Mouse (Mus musculus): ENCODE results near the gene Gm49388. TPM values are rescaled to one million over a fixed set of nuclear protein-coding genes. Genes with fewer than 3 reads are reported as not detected.

The Gm49388 gene
- polyA plus RNA-seq, 1 experiment from 2014 or later, result not detected

DNA sequence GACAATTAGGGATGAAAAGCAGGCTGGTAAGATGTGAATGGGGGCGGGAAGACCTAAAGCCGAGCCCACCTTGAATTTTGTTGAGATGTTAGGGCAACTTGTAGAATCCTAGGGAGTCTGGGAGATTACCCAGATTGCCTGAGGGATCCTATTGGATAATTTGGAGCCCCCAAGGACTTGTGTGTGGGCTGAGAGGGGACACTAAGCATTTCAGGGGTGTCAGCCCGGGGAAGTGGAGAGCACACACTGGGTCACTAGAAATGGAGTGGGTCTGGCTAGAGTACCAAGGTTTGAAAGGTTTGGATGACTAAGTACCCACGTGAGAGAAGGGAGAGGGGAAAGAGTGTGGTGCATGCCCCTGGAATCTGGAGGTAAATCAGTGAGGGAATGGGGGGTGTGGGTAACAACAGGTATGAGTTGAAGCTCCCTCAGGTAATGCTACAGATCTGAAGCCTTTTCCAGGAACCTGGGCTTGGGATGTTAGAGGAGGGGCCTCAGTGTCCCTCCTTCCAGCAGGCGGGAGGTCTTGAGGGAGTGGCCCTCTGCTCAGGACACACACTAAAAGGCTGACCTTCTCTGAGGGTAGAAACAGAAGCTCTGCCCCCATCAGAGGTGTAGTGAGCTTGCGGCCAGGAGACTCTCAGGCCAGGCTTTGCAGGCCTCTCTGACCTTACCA, 37.7 kb upstream of the Gm49388 start:
- no peaks in the 10 kb centered on the region; the same call in 1 of the 2 replicates for H3K36me3 ChIP-seq (ENCODE audit: insufficient read depth, low read length)
- no peak overlapping the region for H3K9ac ChIP-seq (replicated peaks; ENCODE audit: low read depth)
- H3K4me2 ChIP-seq (replicated peaks; ENCODE audit: low read depth, low read length), result peak overlapping the region; percentile 98; the same call in 1 of the 2 replicates
- ATAC-seq (no peak), DNase-seq (ENCODE audit: low spot score) (no peak)
- H3K4me1 ChIP-seq (ENCODE audit: insufficient read depth, low read depth, low read length), result no peaks in the 10 kb centered on the region
- TF ChIP-seq EP300 (IDR thresholded peaks at IDR 0.05), result no peak
- no peak for TF ChIP-seq CTCF (IDR thresholded peaks at IDR 0.05)
- peak overlapping the region; percentile 59; the same call in 1 of the 2 replicates for H3K4me3 ChIP-seq (ENCODE audit: low read depth, low read length)
- H3K9me3 ChIP-seq (ENCODE audit: low read length), result no peaks in the 10 kb centered on the region
- no peak overlapping the region for H3K27ac ChIP-seq (ENCODE audit: low read length)
- no peaks in the 10 kb centered on the region for H3K27me3 ChIP-seq (replicated peaks; ENCODE audit: insufficient read depth, low read length)
- 33% methylated on average over 6 of the region's 6 CpGs for WGBS

DNA sequence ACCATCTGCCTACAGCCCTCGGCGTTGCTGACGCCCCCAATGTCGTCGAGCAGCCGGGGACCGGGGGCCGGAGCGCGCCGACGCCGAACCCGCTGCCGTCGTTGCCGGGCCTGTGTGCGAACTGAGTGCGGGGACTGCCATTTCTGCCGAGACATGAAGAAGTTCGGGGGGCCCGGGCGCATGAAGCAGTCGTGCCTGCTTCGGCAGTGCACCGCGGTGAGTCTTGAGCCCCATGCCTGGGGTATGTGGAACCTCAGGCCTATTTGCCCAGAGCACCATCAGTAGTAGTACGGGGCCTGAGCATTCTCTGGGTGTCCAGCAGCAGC, 37.2 kb upstream of the Gm49388 start:
- WGBS, result 93% methylated on average over 28 of the region's 28 CpGs
- no peak overlapping the region for H3K27ac ChIP-seq (ENCODE audit: low read length)
- no peak for DNase-seq (ENCODE audit: low spot score)
- H3K9me3 ChIP-seq (ENCODE audit: low read length), result no peaks in the 10 kb centered on the region
- no peak for TF ChIP-seq CTCF (IDR thresholded peaks at IDR 0.05)
- TF ChIP-seq EP300 (IDR thresholded peaks at IDR 0.05), result no peak
- no peak for ATAC-seq
- no peaks in the 10 kb centered on the region; the same call in 1 of the 2 replicates for H3K36me3 ChIP-seq (ENCODE audit: insufficient read depth, low read length)
- no peak overlapping the region for H3K9ac ChIP-seq (replicated peaks; ENCODE audit: low read depth)
- H3K27me3 ChIP-seq (replicated peaks; ENCODE audit: insufficient read depth, low read length), result no peaks in the 10 kb centered on the region
- no peak overlapping the region for H3K4me2 ChIP-seq (replicated peaks; ENCODE audit: low read depth, low read length)
- H3K4me3 ChIP-seq (ENCODE audit: low read depth, low read length), result no peak overlapping the region
- H3K4me1 ChIP-seq (ENCODE audit: insufficient read depth, low read depth, low read length), result no peaks in the 10 kb centered on the region

DNA sequence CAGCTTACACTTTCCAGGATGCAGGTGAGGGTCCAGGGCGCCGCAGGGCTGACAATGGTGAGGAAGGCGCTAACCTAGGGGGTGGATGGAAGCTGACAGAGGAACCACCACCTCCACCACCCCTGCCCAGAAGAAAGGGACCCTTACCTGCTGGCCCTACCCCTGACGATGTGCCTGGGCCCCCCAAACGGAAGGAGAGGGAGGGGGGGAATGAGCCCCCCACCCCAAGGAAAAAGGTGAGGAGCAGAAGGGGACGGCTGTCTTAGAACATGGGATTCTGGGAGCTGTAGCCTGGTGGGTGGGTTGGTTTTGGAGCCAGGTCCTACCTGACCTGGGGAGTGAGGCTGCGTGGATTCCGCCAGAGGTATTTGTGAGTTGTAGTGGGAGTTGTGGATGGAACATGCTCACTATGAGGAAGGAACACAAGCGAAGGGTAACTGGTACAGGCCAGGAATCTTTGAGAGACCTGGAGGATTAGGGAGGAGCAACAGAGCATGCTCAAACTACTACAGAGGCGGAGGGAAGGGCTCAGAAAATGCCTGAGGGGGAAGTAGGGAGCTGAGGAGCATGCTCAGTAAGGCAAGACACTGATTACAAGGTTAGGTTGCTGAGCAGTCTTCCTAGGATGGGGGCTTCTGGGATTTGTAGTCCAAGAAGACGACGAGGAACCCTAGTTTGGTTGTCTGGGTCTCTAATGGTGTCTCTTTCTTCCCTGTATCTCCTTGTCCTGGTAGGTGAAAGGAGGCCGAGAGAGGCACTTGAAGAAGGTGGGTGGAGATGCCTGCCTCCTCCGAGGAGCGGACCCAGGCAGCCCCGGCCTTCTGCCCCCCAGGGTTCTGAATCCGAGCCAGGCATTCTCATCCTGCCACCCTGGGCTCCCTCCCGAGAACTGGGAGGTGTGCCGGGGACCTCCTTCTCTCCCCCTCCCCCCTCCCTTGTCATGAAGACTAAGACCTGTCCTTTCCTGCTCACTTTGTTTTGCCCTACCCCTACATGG, 35.0 kb upstream of the Gm49388 start:
- Histone ChIP-seq H3K36me3 (ENCODE audit: insufficient read depth, low read length) (no peaks in the 10 kb centered on the region; the same call in 1 of the 2 replicates), H3K27me3 (replicated peaks; ENCODE audit: insufficient read depth, low read length) (no peaks in the 10 kb centered on the region), H3K27ac (ENCODE audit: low read length) (no peak overlapping the region), H3K9me3 (ENCODE audit: low read length) (no peaks in the 10 kb centered on the region), H3K4me2 (replicated peaks; ENCODE audit: low read depth, low read length) (no peak overlapping the region), H3K9ac (replicated peaks; ENCODE audit: low read depth) (no peak overlapping the region), H3K4me1 (ENCODE audit: insufficient read depth, low read depth, low read length) (no peaks in the 10 kb centered on the region), H3K4me3 (ENCODE audit: low read depth, low read length) (no peak overlapping the region)
- ATAC-seq (no peak), DNase-seq (ENCODE audit: low spot score) (peak; percentile 84)
- 81% methylated on average over 17 of the region's 19 CpGs for WGBS
- no peak for TF ChIP-seq CTCF (IDR thresholded peaks at IDR 0.05)
- no peak for TF ChIP-seq EP300 (IDR thresholded peaks at IDR 0.05)

DNA sequence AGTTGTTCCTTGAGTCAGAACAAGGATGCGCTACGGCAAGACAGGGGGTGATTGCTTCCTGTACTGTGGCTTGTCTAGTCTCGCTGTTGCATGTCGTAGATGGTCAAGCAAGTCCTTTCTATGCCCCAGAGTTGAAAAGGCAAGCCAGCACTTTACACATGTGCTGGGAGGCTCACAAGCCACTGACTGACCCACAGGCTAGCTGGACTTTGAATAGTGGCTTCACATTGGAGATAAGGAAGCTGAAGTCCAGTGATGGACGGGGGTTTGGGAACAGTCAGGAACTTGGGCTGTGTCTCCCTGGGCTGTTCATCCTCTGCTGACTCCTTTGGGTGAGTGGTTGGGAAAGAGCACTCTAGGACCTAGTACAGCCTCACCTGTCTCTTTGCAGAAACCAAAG, 33.8 kb upstream of the Gm49388 start:
- WGBS, result 94% methylated on average over 5 of the region's 5 CpGs
- no peaks in the 10 kb centered on the region for H3K27me3 ChIP-seq (replicated peaks; ENCODE audit: insufficient read depth, low read length)
- TF ChIP-seq EP300 (IDR thresholded peaks at IDR 0.05), result no peak
- TF ChIP-seq CTCF (IDR thresholded peaks at IDR 0.05), result no peak

DNA sequence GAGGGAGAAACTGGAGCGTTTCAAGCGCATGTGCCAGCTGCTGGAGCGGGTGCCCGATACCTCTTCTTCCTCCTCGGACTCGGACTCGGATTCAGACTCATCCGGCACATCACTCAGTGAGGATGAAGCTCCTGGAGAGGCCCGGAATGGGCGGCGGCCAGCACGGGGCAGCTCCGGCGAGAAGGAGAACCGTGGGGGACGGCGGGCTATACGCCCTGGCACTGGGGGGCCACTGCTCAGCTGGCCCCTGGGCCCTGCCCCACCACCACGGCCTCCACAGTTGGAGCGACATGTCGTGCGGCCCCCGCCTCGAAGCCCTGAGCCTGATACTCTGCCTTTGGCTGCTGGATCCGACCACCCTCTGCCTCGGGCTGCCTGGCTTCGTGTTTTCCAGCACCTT, 33.3 kb upstream of the Gm49388 start:
- H3K9ac ChIP-seq (replicated peaks; ENCODE audit: low read depth), result no peak overlapping the region
- no peak for TF ChIP-seq EP300 (IDR thresholded peaks at IDR 0.05)
- no peak for TF ChIP-seq CTCF (IDR thresholded peaks at IDR 0.05)
- DNase-seq (ENCODE audit: low spot score) (no peak), ATAC-seq (no peak)
- H3K27ac ChIP-seq (ENCODE audit: low read length), result no peak overlapping the region
- no peaks in the 10 kb centered on the region for H3K27me3 ChIP-seq (replicated peaks; ENCODE audit: insufficient read depth, low read length)
- H3K4me1 ChIP-seq (ENCODE audit: insufficient read depth, low read depth, low read length), result no peaks in the 10 kb centered on the region
- H3K4me2 ChIP-seq (replicated peaks; ENCODE audit: low read depth, low read length), result no peak overlapping the region
- no peak overlapping the region for H3K4me3 ChIP-seq (ENCODE audit: low read depth, low read length)
- H3K36me3 ChIP-seq (ENCODE audit: insufficient read depth, low read length), result no peaks in the 10 kb centered on the region; the same call in 1 of the 2 replicates
- H3K9me3 ChIP-seq (ENCODE audit: low read length), result no peaks in the 10 kb centered on the region
- 92% methylated on average over 27 of the region's 27 CpGs for WGBS

More for the DNA sequence above, 33.8 kb upstream of the Gm49388 start:
- DNase-seq (ENCODE audit: low spot score), result no peak
- H3K36me3 ChIP-seq (ENCODE audit: insufficient read depth, low read length), result no peaks in the 10 kb centered on the region; the same call in 1 of the 2 replicates
- no peaks in the 10 kb centered on the region for H3K9me3 ChIP-seq (ENCODE audit: low read length)
- H3K4me2 ChIP-seq (replicated peaks; ENCODE audit: low read depth, low read length), result no peak overlapping the region
- no peak overlapping the region for H3K4me3 ChIP-seq (ENCODE audit: low read depth, low read length)
- ATAC-seq, result no peak
- no peaks in the 10 kb centered on the region for H3K4me1 ChIP-seq (ENCODE audit: insufficient read depth, low read depth, low read length)
- H3K27ac ChIP-seq (ENCODE audit: low read length), result no peak overlapping the region
- no peak overlapping the region for H3K9ac ChIP-seq (replicated peaks; ENCODE audit: low read depth)

DNA sequence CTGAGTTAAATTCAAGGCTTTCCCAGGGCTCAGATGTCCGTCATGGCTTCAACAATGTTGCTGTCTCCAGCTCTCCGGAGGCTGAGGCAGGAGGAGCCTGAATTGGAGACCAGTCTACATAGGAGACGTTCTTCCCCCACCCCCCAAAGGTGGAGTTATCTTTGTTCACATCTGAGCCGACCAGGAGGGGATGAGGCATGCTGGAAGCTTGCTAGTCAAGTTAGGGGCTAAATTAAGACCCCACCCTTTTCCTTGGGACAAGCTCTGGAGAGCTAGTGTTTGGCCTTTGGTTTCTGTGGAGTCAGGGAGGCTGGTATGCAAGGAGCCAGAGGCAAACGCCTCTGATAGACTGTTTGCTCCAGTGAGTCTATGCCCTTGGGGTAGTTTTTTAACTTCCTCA, 32.2 kb upstream of the Gm49388 start:
- DNase-seq (ENCODE audit: low spot score) (no peak), ATAC-seq (no peak)
- no peaks in the 10 kb centered on the region for H3K27me3 ChIP-seq (replicated peaks; ENCODE audit: insufficient read depth, low read length)
- H3K27ac ChIP-seq (ENCODE audit: low read length), result no peak overlapping the region
- no peaks in the 10 kb centered on the region for H3K9me3 ChIP-seq (ENCODE audit: low read length)
- no peaks in the 10 kb centered on the region; the same call in 1 of the 2 replicates for H3K36me3 ChIP-seq (ENCODE audit: insufficient read depth, low read length)
- H3K4me3 ChIP-seq (ENCODE audit: low read depth, low read length), result no peak overlapping the region
- no peak overlapping the region for H3K9ac ChIP-seq (replicated peaks; ENCODE audit: low read depth)
- no peak overlapping the region for H3K4me2 ChIP-seq (replicated peaks; ENCODE audit: low read depth, low read length)
- 53% methylated on average over 5 of the region's 5 CpGs for WGBS
- no peaks in the 10 kb centered on the region for H3K4me1 ChIP-seq (ENCODE audit: insufficient read depth, low read depth, low read length)
- TF ChIP-seq EP300 (IDR thresholded peaks at IDR 0.05) (no peak), CTCF (IDR thresholded peaks at IDR 0.05) (no peak)
